Comparison of ENCODE assay signal across 27 mouse cellular contexts in the genomic region with DNA sequence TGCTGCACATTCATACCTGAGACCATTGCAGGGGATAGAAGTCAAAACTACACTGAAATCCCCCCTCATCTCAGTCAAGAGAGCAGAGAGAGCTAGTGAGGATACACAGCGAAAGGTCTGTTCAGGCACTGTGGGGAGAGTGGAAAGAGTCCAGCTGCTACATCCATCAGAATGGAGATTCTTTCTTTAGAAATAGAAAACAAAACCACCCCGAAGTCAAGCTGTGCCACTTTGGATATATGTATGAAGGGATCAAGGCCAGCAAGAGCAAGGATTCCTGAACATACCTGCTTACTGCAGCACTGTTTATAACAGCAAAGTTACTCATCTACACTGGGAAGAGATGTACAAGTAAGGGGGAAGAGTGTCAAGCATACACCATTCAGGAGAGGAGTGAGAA. TPM values are rescaled to one million over a fixed set of nuclear protein-coding genes. Genes with fewer than 3 reads are reported as not detected.
"Had no signal": no experiment of that assay in that cellular context is flagged by ENCODE, and none has a peak within 500 bp of the region (broad histone marks: within the 10 kb centered on the region; RNA-seq: fewer than 3 reads in every experiment).

No protein-coding gene starts in this region.

- H3K27me3 ChIP-seq: hindbrain, embryonic 15.5 days; kidney, embryonic 15.5 days; limb, embryonic 13.5 days; limb, embryonic 15.5 days; liver, embryonic 12.5 days had no signal

- H3K4me2 ChIP-seq: heart, embryonic 11.5 days; hindbrain, embryonic 12.5 days; hindbrain, embryonic 15.5 days; kidney, embryonic 15.5 days; limb, embryonic 13.5 days; limb, embryonic 15.5 days; liver, embryonic 12.5 days had no signal

- ATAC-seq: intestine, embryonic 16.5 days; liver, embryonic 12.5 days had no signal

- H3K4me1 ChIP-seq: hindbrain, embryonic 12.5 days; hindbrain, embryonic 15.5 days; kidney, embryonic 15.5 days; limb, embryonic 15.5 days; liver, embryonic 12.5 days had no signal

- H3K9ac ChIP-seq: hindbrain, embryonic 12.5 days; hindbrain, embryonic 15.5 days; kidney, embryonic 15.5 days; limb, embryonic 13.5 days; limb, embryonic 15.5 days; liver, embryonic 12.5 days; liver, embryonic 14.5 days had no signal

- H3K9me3 ChIP-seq: hindbrain, embryonic 10.5 days; hindbrain, embryonic 12.5 days; hindbrain, embryonic 15.5 days; kidney, embryonic 15.5 days; limb, embryonic 13.5 days; limb, embryonic 15.5 days; liver, embryonic 12.5 days had no signal

- H3K27ac ChIP-seq: heart, adult 2 months; hindbrain, embryonic 10.5 days; hindbrain, embryonic 12.5 days; hindbrain, embryonic 15.5 days; hindbrain, postnatal 0 days; kidney, embryonic 15.5 days; kidney, postnatal 0 days; limb, embryonic 13.5 days; limb, embryonic 15.5 days; liver, embryonic 12.5 days; liver, embryonic 14.5 days had no signal

- DNase-seq: gastrocnemius, postnatal 14 days; gastrocnemius, postnatal 36 days; heart, adult 11 months; heart, adult 2 months; heart, postnatal 10 days; heart, postnatal 4 days; kidney, adult 11 months; kidney, adult 2 months; kidney, adult 9 months; kidney, postnatal 14 days; kidney, postnatal 36 days; layer of hippocampus, adult 9-11 months; layer of hippocampus, postnatal 36 days; left cerebral cortex, postnatal 4 days had no signal

- H3K4me3 ChIP-seq: heart, adult 2 months; hindbrain, embryonic 10.5 days; hindbrain, embryonic 12.5 days; hindbrain, embryonic 15.5 days; kidney, embryonic 15.5 days; limb, embryonic 13.5 days; limb, embryonic 15.5 days; liver, embryonic 12.5 days had no signal

- H3K36me3 ChIP-seq: hindbrain, embryonic 10.5 days; hindbrain, embryonic 12.5 days; hindbrain, embryonic 15.5 days; kidney, embryonic 15.5 days; limb, embryonic 13.5 days; limb, embryonic 15.5 days; liver, embryonic 12.5 days had no signal

RNA-seq across cellular contexts. Expression of a gene that starts 48.7 kb away (rescaled TPM):
- polyA plus RNA-seq: large intestine, adult 2 months had no signal
